Mouse (Mus musculus): ENCODE results near the gene Grap.
"Not testable (repeated sequence)": the region's sequence is repeated elsewhere in the genome, so short reads cannot be mapped to it uniquely, and the experiment has no call there.

Gene Grap

GRCm38 (mm10) chr11:61638764-61639536, 14.1 kb upstream of the Grap start:
- no peak for DNase-seq (ENCODE audit: low read depth, low spot score)

- DNase-seq (ENCODE audit: low read depth, low spot score) = no peak
Measured at GRCm38 (mm10) chr11:61639601-61640177, 13.4 kb upstream of the Grap start.

- not testable (repeated sequence) for DNase-seq (ENCODE audit: low read depth, low spot score)
Measured at GRCm38 (mm10) chr11:61640585-61640984, 12.5 kb upstream of the Grap start.

GRCm38 (mm10) chr11:61642106-61642505, 11.0 kb upstream of the Grap start:
- no peak for DNase-seq (ENCODE audit: low read depth, low spot score)

- DNase-seq (ENCODE audit: low read depth, low spot score) = no peak
Measured at GRCm38 (mm10) chr11:61643184-61643961, 9.7 kb upstream of the Grap start.

- DNase-seq (ENCODE audit: low read depth, low spot score) = no peak
Measured at GRCm38 (mm10) chr11:61644576-61645326, 8.3 kb upstream of the Grap start.

- no peak for DNase-seq (ENCODE audit: low read depth, low spot score)
Measured at GRCm38 (mm10) chr11:61645357-61645857, 7.7 kb upstream of the Grap start.

- no peak for DNase-seq (ENCODE audit: low read depth, low spot score)
Measured at GRCm38 (mm10) chr11:61646499-61647039, 6.5 kb upstream of the Grap start.

- DNase-seq (ENCODE audit: low read depth, low spot score) = no peak
Measured at GRCm38 (mm10) chr11:61647110-61647910, 5.8 kb upstream of the Grap start.

- no peak for DNase-seq (ENCODE audit: low read depth, low spot score)
Measured at GRCm38 (mm10) chr11:61647956-61648748, 4.9 kb upstream of the Grap start.

GRCm38 (mm10) chr11:61648749-61649115, 4.3 kb upstream of the Grap start:
- no peak for DNase-seq (ENCODE audit: low read depth, low spot score)

GRCm38 (mm10) chr11:61649163-61649580, 3.9 kb upstream of the Grap start:
- DNase-seq (ENCODE audit: low read depth, low spot score) = no peak

GRCm38 (mm10) chr11:61649626-61650025, 3.4 kb upstream of the Grap start:
- no peak for DNase-seq (ENCODE audit: low read depth, low spot score)

- DNase-seq (ENCODE audit: low read depth, low spot score) = no peak
Measured at GRCm38 (mm10) chr11:61650470-61651265, 2.4 kb upstream of the Grap start.

GRCm38 (mm10) chr11:61652216-61652615, 849 bp upstream of the Grap start:
- no peak for DNase-seq (ENCODE audit: low read depth, low spot score)

- no peak for DNase-seq (ENCODE audit: low read depth, low spot score)
Measured at GRCm38 (mm10) chr11:61653568-61653967, 503 bp downstream of the Grap start.

- no peak for DNase-seq (ENCODE audit: low read depth, low spot score)
Measured at GRCm38 (mm10) chr11:61654786-61655311, 1.8 kb downstream of the Grap start.

- DNase-seq (ENCODE audit: low read depth, low spot score) = no peak
Measured at GRCm38 (mm10) chr11:61655649-61656048, 2.6 kb downstream of the Grap start.
